Mouse (Mus musculus) bone marrow macrophage, adult 2 months (primary cell): Measurements from ENCODE around the gene Gas8. TPM values are rescaled to one million over a fixed set of nuclear protein-coding genes. Genes with fewer than 3 reads are reported as not detected.
"Not testable (repeated sequence)": the region's sequence is repeated elsewhere in the genome, so short reads cannot be mapped to it uniquely, and the experiment has no call there.

ENCODE experiments used
- H3K27ac ChIP-seq: 2 replicates; pipeline ENCODE4 v1.5.1; 2012; ENCODE audit warnings: low read depth, low read length; ENCODE audit not compliant: insufficient read depth
- H3K4me1 ChIP-seq: 2 replicates; pipeline ENCODE4 v1.6.1; 2012; ENCODE audit warnings: low read length; ENCODE audit not compliant: control insufficient read depth, insufficient read depth
- H3K4me3 ChIP-seq: 2 replicates; pipeline ENCODE4 v1.5.1; 2012; ENCODE audit warnings: mild to moderate bottlenecking, low read length, moderate library complexity; ENCODE audit not compliant: insufficient read depth
- CTCF ChIP-seq: IDR thresholded peaks from 2 replicates; pipeline ENCODE4 v1.5.1; 2012; ENCODE audit warnings: low read depth, mild to moderate bottlenecking, low read length, moderate library complexity
- POLR2A ChIP-seq: IDR thresholded peaks from 2 replicates; pipeline ENCODE4 v1.6.1; 2012; ENCODE audit warnings: mild to moderate bottlenecking, low read depth, low read length, borderline replicate concordance
- polyA plus RNA-seq: library from polyadenylated mRNA; stranded (reverse); fragments of >200 nt; gene quantifications from 2 replicates; pipeline ENCODE4 v1.2.4, GENCODE M21; 2012; ENCODE audit not compliant: missing spikeins, insufficient read depth, insufficient read length

The Gas8 gene
- polyA plus RNA-seq, 1 experiment: 17.4 TPM

DNA sequence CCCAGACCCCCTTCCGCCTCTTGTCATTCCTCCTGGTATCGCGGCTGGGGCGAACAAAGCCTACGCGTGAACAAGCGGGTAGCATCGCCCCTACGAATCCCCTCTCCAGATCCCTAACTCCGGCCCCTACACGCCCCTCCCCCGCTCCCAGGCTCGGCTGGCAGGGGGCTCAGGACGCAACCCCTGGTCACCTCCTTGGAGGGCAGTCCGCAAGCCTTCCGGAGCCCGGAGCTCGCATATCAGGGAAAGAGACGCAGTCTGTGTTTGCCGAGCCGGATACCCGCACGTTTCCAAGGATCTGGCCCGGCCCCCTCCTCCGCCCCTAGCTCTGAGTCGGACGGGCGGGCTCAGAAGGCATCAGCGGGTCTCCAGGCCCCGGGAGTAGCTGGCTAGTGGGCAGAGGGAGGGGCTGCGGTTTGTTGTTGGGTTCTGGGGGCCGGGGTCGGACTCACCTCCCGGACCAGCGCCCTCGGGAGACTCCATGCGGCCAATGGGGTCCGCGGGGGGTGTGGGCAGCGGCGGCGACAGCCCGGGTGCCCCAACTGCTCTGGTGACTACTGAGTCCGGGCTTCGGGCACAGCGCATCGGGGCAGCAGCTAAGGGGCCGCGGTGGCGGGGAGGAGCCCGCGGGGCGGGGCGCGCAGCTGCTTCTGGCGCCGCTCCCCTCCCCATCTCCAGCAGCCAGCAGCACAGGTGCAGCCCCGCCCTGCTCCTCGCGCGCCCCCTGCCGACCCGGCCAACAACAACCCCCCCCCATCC is 3.7 kb upstream of the Gas8 start, which contains the start of gene Dbndd1:
Gene Dbndd1 (minus strand): TSS at position 683 of the 759 bp plus-strand sequence.
- H3K27ac ChIP-seq: no peak within 1 kb of the TSS
- TF ChIP-seq CTCF (no peak), POLR2A (no peak)
- H3K4me3 ChIP-seq: peak within 1 kb of the TSS; percentile 42
- peaks cover 5% of the 10 kb centered on the region for H3K4me1 ChIP-seq

DNA sequence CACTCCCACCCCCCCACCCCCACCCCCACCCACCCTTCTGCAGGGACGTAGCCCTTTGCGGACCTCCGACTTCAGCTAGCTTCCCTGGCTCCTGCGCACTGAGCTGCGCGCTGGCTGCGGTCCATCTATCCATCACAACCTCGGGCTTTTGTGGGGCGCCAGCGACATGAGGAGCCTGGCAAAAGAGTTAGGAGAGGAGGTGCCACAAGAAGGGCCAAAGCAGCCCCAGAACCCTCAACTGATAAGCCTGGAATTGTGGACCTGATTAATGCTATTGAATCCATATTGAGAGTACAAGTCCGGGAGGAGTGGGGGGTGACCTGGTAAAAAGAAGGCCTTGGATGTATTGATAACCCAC is 3.1 kb upstream of the Gas8 start:
- Histone ChIP-seq H3K4me1 (peaks cover 5% of the 10 kb centered on the region), H3K4me3 (no peak overlapping the region), H3K27ac (no peak overlapping the region)
- no peak for TF ChIP-seq CTCF
- TF ChIP-seq POLR2A: no peak

DNA sequence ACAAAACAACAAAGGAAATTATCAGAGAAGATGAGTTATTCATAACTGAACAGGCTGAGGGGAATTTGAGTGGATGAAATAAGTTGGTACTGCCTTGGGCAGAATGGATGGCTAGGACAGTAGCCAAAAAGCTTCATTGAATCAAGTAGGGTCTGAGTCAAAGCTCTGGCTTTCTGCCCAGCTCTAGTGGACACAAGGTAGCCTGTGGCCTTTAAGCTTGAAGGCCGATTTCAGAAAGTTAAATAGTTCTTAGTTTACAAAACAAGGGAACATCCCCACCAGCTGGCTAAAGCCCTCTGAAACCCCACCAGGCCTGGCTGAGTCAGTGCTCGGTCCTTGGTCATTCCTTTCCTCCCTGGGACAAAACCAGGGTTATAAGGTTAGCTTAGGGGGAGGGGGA is 2.0 kb upstream of the Gas8 start:
- Histone ChIP-seq H3K4me3 (no peak overlapping the region), H3K27ac (no peak overlapping the region)
- TF ChIP-seq CTCF (no peak), POLR2A (no peak)

DNA sequence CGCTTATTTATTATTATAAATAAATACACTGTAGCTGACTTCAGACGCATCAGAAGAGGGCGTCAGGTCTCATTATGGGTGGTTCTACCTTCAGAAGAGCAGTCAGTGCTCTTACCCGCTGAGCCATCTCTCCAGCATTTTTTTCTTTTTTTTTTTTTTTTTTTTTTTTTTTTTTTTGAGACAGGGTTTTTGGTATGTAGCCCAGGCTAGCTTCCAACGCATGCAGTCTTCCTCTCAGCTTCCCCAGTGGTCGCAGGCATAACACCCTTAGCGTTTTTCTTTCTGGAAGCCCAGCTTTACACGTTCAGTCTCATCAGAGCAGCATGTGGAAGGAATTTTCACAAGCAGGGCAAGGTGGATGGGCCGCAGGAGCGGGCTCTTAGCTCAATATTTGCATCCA is 462 bp upstream of the Gas8 start:
- Histone ChIP-seq H3K4me3 (peak overlapping the region; percentile 41; the same call in 1 of the 2 replicates), H3K27ac (no peak overlapping the region), H3K4me1 (peaks cover 5% of the 10 kb centered on the region)
- TF ChIP-seq CTCF (no peak), POLR2A (no peak)

More for the DNA sequence above, 2.0 kb upstream of the Gas8 start:
- H3K4me1 ChIP-seq: peaks cover 5% of the 10 kb centered on the region

DNA sequence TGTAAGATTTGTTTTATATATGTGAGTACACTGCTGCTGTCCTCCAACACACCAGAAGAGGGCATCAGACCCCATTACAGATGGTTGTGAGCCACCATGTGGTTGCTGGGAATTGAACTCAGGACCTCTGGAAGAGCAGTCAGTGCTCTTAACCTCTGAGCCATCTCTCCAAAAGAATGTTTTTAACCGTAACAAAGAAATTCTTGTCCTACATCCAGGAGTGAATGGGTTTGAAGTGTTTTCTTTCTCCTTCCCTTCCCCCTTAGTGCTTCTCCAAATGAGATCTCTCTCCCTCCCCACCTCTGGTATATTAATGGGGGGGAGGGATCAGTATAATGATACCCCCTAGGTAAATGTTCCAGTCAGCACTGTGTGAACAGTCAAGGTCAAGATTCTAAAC is 1.4 kb downstream of the Gas8 start:
- H3K4me1 ChIP-seq, H3K27ac ChIP-seq, H3K4me3 ChIP-seq: not testable (repeated sequence)

DNA sequence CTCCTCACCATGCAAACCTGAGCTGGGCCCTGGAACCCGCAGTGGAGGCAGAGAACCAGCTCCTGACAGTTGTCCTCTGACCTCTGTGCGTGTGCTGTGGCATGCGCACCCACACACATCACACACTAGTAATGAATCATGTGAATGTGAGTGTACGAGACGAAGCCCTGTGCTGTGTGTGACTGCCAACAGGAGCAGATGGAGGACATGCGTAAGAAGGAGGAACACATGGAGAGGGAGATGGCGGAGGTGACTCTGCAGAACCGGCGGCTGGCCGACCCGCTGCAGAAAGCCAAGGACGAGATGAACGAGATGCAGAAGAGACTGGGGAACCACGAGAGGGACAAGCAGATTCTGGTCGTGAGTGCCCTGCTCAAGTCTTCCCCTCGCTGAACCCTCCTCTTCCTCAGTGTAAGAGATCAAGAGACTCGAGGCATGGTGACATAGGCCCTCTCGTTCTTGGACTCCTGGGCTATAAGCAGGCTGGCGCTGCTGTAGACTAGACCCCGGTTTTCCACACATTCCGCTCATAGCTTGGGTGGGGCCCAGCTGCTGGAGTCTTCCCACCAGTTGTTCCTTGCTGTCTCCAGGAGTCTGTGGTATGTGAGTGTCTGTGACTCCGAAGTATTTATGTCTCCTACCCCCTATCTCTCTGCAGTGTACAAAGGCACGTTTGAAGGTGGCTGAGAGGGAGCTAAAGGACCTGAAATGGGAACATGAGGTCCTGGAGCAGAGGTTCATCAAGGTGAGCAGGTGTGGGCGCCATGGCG is 9.3 kb downstream of the Gas8 start:
- TF ChIP-seq POLR2A (no peak), CTCF (no peak)
- H3K4me1 ChIP-seq: peaks cover 8% of the 10 kb centered on the region
- no peak overlapping the region for H3K27ac ChIP-seq
- H3K4me3 ChIP-seq: no peak overlapping the region

DNA sequence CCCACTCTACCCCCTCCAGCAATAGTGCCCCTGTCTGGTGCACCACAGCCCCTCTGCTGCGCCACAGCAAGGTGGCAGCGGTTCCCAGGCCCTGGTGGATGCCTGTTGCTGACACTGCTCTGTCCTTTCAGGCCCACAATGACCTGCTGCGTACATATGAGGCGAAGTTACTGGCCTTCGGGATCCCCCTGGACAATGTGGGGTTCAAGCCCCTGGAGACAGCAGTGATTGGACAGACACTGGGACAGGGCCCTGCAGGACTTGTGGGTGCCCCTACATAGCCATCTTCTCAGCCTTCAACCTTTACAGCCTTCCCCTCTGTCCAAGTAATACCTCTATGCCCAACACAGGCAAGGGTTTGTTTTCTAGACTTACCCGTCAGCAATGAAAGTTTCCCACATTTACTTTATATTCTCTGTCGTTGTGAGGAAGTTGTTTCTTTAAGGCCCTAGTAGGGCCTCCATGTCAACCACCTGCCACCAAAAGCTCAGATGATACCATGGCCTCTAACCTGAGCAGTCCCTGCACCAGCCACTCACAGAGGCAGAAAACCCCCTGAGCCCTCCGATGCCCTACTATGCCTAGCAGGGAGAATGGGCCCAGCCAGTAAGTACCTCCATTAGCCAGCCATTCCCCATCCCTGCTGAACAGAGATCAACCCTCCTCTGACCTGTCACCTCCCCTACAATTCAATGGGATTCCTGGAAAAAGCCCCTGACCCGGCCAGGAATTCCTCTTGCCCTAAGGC is 17.8 kb downstream of the Gas8 start:
- Histone ChIP-seq H3K4me1 (no peaks in the 10 kb centered on the region), H3K4me3 (no peak overlapping the region), H3K27ac (no peak overlapping the region)
- TF ChIP-seq CTCF: no peak
- no peak for TF ChIP-seq POLR2A

DNA sequence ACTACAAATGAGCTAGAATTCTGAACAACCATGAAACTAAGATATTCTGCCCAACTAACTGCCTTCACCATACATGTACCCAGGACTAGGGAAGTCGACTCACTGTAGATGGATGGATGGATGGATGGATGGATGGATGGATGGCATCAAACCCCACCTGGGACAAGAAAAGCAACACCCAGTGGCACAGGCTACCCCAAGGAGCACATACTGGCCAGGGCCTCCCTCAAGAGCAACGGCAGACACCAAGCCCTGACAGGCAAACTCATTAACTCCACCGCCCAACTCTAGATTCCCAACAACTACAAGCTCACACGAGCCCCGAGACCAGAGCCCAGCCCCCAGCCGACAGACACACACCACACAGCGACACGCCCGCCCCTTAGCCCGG is 18.4 kb downstream of the Gas8 start:
- Histone ChIP-seq H3K27ac (no peak overlapping the region), H3K4me1 (no peaks in the 10 kb centered on the region), H3K4me3 (no peak overlapping the region)
- TF ChIP-seq POLR2A: no peak
- no peak for TF ChIP-seq CTCF

DNA sequence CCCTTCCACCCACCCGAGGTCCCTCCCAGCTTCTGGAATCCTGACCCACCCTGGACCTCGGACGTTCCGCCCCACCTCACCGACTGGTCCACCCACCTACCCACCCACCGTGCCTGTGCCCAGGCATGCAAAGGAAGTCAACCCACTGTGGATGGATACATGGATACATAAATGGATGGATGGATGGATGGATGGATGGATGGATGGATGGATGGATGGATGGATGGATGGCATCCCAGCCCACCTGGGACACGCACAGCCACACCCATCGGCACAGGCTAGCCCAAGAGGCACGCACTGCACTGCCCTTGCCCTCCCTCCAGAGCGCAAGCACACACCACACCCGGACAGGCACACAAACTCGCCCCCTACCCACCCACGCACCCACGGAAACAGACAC is 19.0 kb downstream of the Gas8 start:
- H3K4me3 ChIP-seq, H3K27ac ChIP-seq, H3K4me1 ChIP-seq: not testable (repeated sequence)

DNA sequence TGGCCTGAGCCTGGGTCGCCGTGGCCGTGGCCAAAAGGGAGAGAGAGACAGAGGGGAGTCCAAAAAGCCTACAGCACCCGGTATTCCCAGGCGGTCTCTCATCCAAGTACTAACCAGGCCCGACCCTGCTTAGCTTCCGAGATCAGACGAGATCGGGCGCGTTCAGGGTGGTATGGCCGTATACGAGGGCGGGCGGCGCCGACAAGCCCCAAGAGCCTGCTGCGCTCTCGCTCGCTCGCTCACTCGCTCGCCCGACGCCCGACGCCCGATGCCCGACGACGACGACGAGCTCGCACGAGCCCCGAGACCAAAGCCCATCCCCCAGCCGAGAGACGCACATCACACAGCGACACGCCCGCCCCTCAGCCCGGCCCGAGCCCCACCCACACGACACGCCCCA is 45.6 kb downstream of the Gas8 start:
- not testable (repeated sequence) for H3K4me3 ChIP-seq, H3K27ac ChIP-seq, H3K4me1 ChIP-seq

DNA sequence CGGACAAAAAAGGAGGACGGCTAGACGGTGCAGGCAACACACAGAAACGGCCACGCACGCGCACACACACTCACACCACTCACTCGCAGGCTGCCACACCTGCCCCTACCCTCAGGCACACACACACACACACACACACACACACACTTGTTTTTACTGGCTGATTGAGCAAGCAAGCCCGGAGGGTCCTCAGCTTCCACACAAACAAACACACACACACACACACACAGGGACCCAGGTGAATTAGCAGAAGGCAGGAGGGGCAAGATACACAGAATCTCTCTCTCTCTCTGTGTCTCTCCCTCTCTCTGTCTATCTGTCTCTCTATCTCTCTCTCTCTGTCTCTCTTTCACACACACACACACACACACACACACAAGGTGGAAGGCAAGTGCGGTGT is 56.8 kb downstream of the Gas8 start:
- H3K4me1 ChIP-seq, H3K27ac ChIP-seq, H3K4me3 ChIP-seq: not testable (repeated sequence)
